Mouse (Mus musculus) adrenal gland, postnatal 4 days (tissue): ENCODE measurements around the gene Bzw2. TPM values are rescaled to one million over a fixed set of nuclear protein-coding genes. Genes with fewer than 3 reads are reported as not detected.

Source experiments
- DNase-seq, 2 experiments: peaks; one replicate each; pipeline ENCODE4 v3.0.0; 2021 to 2022; ENCODE audit warnings: low spot score in 2 of 2, mixed read lengths in 2 of 2
- total RNA-seq, 2 experiments: library from RNA; stranded (reverse); gene quantifications; 2 replicates each; pipeline ENCODE4 v1.2.3; 2021

Gene Bzw2
- total RNA-seq, 2 experiments from 2014 or later, result 51.0 to 61.0 TPM

- no peak for DNase-seq
Measured at GRCm38 (mm10) chr12:36136285-36136684, 21.6 kb downstream of the Bzw2 start.

DNA sequence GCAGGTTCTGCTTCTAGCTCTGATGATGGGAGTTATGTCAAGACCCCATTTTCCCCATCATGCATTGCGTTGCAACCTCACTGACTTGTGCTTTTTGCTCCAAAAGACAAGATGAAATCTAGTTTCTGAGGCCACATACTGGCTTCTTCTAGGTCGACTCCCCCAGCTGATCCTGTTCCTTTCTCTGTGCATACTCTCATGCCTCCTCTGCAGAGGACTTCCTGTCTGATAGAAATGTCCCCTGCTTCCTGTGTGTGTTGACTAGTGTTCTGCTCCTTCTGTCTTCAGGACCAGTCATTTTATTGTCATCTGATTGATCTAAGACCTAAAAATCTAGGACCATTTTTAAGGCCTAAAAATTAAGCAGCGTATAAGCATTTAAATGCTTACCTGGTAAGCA, 22.5 kb downstream of the Bzw2 start:
- DNase-seq, result no peak

DNA sequence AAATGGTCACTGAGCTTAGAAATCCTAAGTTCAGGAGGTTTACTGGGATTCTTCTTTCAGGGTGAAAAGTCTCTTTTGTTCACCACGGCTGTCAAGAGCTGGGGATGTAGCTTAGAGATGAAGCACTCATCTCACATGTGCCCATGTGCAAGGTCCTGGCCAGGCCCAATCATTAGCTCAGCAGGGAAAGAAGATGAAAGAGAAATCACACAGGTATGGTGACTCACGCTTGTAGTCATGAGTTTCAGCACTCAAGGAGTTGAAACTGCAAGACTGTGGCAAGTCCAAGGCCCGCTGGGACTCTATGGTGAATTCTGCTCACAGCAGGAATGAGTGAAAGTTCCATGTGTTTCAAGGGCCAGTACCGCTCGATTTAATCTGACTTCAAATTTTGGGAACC, 23.8 kb downstream of the Bzw2 start:
- no peak for DNase-seq

DNA sequence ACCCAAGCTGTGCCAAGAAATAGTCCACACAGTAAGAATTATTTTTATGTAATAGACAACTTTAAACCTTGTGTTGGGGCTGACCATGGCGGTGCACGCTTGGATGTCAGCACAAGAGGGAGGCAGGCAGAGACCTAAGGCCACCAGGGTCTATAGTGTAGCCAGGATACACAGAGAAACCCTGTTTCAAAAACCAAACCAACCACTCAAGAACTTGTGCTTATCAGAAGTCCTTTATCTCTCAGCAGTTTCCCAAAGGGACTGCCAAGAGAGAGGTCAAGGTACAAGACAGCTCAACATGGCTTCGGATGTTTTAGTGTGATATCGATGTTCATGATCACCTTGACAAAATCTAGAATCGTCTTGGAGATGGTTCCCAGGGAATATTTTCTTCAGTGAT, 24.3 kb downstream of the Bzw2 start:
- no peak for DNase-seq

DNA sequence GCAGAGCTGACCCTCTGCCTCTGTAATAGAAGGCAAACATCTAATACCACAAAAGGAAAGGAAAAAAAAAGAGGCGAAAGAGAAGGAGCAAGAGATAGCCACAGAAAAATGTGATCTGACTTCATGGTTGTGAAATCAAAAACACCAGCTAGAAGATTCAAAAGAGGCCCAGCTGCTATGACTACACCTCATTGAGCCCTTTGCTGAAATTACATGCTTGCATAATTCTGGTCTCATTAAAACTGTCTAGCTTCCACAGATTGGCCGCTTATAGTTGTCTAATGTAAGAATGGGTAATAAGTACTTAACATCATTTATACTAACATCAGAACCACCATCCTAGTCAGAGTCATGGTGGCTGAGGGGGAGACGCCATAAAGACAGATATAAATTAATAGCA, 25.2 kb downstream of the Bzw2 start:
- DNase-seq, result no peak

DNA sequence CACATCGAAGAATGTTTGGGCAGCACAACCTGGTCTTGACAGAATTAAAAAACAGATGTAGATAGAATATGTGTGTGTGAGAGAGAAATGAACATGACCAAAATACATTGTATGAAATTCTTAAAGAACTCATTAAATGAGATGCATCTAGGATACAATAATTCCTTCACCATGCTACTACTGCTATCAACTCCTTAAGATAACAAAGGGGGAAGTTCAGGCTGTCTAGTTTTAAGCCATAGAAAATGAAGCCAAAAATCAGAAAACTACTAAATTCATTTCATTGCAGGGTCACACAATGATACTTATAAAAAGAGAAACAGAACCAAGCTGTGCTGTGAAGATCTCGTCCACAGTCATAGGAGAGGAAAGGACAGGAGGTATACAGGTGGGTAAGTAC, 25.6 kb downstream of the Bzw2 start:
- DNase-seq, result no peak

DNA sequence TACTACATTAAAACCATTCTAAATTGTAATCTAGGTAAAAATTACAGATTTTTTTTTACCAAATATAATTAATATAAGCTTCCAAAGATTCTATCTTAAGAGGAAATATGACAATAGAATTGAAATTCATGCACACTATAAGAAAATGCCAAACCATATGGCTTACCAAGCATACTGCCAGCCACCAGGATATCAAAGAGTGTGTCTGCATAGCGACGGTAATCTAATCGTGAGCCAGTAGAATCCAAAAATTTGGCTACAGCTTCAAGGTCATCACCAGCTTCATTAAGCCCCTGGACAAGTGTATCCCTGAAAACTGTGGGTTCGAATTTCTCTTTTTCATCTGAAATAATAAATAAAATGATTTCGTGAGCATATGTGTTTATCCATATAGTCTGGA, 28.1 kb downstream of the Bzw2 start:
- no peak for DNase-seq

- DNase-seq, result no peak
Measured at GRCm38 (mm10) chr12:36126049-36126448, 31.8 kb downstream of the Bzw2 start.

DNA sequence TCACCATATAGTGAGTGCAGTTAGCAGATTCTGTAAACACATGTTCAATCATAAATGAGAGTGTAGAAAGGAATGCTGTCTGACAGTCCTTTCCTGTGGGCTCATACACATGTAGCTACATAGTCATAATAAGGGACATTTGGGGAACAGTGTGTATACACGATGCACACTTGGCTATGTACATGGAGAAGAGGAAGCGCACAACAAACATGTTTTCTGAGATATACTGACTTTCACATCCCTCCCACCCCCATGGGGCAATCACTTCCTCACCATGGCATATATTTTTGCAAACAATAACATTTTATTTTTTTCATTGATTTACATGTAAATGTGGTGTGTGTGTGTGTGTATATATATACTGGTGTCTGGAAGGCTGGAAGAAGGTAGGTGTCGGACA, 38.6 kb downstream of the Bzw2 start:
- DNase-seq, result no peak

GRCm38 (mm10) chr12:36117161-36117560, 40.7 kb downstream of the Bzw2 start:
- no peak for DNase-seq

DNA sequence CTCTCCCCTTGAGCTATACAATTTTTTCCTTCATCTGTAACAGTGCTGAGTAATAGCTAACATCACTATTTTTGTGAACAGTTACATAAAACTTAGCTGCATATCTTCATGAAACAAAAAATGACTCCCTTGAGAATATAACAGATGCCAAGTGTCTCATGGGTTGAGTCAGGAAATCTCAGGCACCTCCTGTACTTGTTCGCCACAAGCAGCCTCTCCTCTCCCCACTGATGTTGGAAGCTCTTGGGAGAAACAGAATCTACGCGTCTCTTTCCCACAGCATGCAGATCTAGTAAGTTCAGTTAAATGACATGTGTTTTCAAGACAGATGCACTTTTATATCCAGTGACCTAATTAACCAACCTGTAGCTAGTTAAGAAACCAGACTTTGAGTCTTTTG, 45.8 kb downstream of the Bzw2 start:
- no peak for DNase-seq

GRCm38 (mm10) chr12:36111110-36111509, 46.8 kb downstream of the Bzw2 start:
- no peak for DNase-seq

GRCm38 (mm10) chr12:36110457-36110856, 47.4 kb downstream of the Bzw2 start:
- DNase-seq, result no peak

GRCm38 (mm10) chr12:36108442-36108841, 49.4 kb downstream of the Bzw2 start:
- DNase-seq, result no peak

- no peak for DNase-seq
Measured at GRCm38 (mm10) chr12:36103592-36103910, 54.3 kb downstream of the Bzw2 start.

DNA sequence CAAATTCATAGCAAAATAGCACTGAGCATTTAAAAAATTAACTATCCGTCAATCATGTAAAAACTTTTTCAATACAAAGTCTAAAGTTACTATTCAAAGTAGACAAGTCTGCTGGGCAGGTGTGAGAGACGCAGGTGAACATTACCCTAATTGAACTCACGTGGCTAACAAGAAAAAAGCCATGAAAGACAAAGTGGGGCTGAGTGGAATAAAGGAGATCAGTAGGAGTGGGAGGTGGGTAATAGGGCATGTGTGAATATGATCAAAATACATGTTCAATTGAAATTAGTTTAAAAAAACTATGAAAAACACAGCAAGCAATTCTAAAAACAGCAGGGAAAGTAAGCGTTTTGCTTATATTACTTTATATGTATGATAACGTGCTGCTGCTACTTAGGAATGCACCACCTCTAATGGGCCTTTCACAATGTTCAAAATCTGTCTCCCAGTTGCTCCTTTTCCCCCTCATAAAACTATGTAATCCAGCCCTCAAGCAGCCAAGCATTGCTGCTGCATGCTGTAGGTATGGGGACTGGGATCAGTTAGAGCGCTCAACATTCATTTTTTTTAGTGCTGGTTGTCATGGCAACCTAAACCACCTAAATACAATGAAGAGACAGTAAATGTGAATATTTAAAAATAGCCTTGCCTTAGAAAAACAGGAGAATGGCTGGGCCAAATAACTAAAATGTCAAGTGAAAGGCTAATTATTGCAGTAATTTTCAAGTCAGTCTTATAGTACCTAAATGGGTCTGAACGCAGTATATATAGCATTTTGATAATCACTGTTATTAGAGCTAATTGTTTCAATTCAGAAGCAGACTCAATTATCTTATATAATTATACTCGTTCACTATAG, 54.9 kb downstream of the Bzw2 start:
- DNase-seq, result no peak

DNA sequence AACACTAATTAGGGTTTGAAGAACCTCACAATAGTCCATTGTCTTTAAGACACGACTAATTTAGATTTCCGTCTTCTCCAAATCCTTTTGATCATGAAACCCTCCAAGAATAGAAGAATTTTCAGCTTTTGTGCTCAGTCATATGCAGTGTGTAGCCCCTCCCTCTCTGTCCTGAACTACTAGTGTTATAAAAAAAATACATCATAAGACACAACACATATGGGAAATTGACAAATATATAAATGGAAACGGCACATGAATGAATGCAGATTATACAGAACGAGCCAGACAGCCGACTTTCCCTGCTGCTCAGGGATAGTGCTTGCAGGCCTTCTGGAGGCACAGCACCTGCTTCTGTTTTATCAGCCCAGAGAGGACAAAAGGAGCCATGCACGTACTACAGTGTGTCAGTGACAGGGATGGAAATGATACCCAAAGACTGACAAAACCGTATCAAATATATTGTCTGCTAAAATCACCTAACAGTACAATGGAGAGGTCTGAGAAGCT, 62.5 kb downstream of the Bzw2 start:
- DNase-seq, result no peak

DNA sequence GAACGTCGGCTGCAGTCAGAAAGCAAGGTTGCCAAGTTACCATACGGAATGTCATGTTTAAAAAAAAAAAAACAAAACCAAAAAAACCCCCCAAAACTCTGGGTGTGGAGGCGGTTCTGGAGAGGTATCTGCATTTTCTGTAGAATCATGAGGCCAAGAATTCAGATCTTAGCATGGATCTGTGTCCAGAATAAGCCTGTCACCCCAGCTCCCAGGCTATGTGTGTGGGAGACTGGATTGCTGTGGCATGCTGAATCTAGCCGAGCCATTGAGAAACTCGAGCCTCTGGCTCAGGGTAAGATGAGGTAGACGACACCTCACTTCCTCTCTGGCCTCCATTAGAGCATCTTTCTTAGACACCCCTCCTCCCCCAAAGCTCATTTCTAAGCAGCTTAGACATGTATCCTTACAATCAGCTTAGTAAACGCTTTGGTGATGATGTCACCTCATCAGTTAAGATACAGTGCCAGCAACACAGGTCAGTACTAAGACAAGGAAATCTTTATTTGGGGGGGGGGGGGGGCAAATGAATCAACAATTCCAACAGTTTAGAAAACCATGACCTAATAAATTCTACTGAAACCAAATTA, 64.7 kb downstream of the Bzw2 start:
- DNase-seq, result no peak

DNA sequence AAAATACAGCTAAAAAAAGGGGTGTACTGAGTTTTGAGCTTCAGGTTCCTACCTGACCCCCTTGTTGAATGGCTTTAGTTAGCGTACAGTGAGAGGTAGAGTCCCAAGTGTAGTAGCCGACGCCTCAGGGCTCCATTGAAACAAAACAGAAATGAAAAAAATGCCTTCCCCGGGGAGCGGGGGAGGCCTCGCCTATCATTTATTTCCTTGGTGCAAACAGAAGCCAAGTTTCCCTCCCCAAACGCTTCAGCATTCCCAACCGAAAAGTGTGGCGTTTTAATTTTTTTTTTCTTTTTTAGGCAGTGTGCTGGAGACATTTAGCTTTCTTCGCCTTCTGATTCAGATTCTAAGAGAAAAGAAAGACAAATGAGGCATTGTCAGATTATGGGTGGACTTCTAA, 65.9 kb downstream of the Bzw2 start:
- DNase-seq, result no peak

DNA sequence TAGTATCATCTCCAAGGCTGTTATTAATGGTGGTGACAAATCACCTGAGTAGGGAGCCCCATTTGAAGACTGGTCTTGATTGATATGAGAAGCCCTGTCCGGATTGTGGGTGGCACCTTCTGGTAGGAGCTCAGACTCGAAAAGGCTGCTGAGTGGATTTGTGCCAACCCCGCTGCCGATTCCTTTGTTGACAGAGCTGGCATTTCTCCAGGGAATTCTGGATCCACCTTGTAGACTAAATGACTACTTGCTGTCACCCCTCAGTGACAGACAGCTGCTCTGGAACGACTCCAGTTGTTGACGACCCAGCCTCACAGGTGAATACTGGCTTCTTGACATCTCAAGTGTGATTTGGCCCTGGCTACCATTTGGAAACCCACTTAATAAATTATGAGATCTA, 68.7 kb downstream of the Bzw2 start:
- no peak for DNase-seq

DNA sequence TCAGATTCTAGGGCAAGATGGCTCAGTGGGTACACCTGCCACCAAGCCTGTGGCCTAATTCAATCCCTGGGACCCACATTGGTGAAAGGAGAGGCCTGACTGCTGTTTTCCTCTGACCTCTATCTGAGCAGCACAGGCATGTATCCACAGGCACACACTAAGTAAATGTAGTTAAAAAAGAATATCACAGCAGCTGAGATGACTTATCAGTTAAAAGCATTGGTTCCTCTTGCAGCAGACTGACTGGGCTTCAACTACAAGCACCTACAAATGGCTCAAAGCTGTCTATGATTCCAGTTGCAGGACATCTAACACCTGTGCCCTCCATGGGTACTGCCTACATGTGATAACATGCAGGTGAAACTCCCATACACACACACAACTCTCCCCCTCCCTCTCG, 69.1 kb downstream of the Bzw2 start:
- no peak for DNase-seq

DNA sequence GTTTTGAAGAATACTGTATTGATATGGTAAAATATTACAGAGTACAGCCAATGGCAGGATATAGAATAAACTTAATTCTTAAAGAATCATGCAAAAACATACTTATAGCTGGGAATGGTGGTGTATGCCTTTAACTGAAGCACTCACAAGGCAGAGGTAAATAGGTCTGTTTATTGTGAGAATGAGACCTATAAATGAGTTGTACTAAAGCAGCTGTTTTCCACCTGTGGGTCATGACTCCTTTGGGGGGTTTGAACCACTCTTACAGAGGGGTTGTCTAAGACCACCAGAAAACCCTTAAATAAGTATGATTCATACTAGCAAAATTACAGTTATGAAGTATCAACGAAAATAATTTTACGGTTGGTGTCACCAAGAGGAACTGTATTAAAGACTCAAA, 72.5 kb downstream of the Bzw2 start:
- no peak for DNase-seq
